23 mouse cellular contexts compared by ENCODE assay signal in genomic region chr13:54191181-54191580, GRCm38 (mm10). TPM values are rescaled to one million over a fixed set of nuclear protein-coding genes. Genes with fewer than 3 reads are reported as not detected.
"Had no signal": no experiment of that assay in that cellular context is flagged by ENCODE, and none has a peak within 500 bp of the region (broad histone marks: within the 10 kb centered on the region; RNA-seq: fewer than 3 reads in every experiment).

No protein-coding gene starts in this region.

- H3K36me3 ChIP-seq: embryonic facial prominence, embryonic 10.5 days; embryonic facial prominence, embryonic 12.5 days; embryonic facial prominence, embryonic 13.5 days; embryonic facial prominence, embryonic 15.5 days; forebrain, embryonic 10.5 days; forebrain, embryonic 12.5 days; forebrain, embryonic 15.5 days had no signal

- H3K9me3 ChIP-seq: embryonic facial prominence, embryonic 10.5 days; embryonic facial prominence, embryonic 12.5 days; embryonic facial prominence, embryonic 13.5 days; embryonic facial prominence, embryonic 15.5 days; forebrain, embryonic 10.5 days; forebrain, embryonic 12.5 days; forebrain, embryonic 13.5 days; forebrain, embryonic 15.5 days had no signal

- H3K27ac ChIP-seq: embryonic facial prominence, embryonic 10.5 days; embryonic facial prominence, embryonic 12.5 days; embryonic facial prominence, embryonic 13.5 days; embryonic facial prominence, embryonic 15.5 days; forebrain, embryonic 10.5 days; forebrain, embryonic 12.5 days; forebrain, embryonic 13.5 days; forebrain, embryonic 15.5 days; gastrocnemius, adult 2 months; heart, adult 2 months had no signal

- DNase-seq: cerebellum, adult 2 months; cerebellum, adult 8-10 months; cerebellum, adult 9-10 months; cerebellum, adult 9-11 months; cerebellum, postnatal 36 days; embryo, embryonic 11 days; gastrocnemius, postnatal 10 days; gastrocnemius, postnatal 14 days; gastrocnemius, postnatal 25 days; gastrocnemius, postnatal 36 days; heart, adult 2 months had no signal

- H3K9ac ChIP-seq: embryonic facial prominence, embryonic 12.5 days; embryonic facial prominence, embryonic 15.5 days had no signal

- ATAC-seq: forebrain, embryonic 13.5 days; forebrain, embryonic 14.5 days had no signal

- H3K4me3 ChIP-seq: erythroblast, embryonic 14.5 days had no signal

RNA-seq across cellular contexts. Expression of gene Hrh2, which starts 0.7 kb away (rescaled TPM):
- total RNA-seq: gastrocnemius, postnatal 14 days; gastrocnemius, postnatal 25 days had no signal
- polyA plus RNA-seq: embryonic facial prominence, embryonic 10.5 days; embryonic facial prominence, embryonic 13.5 days; erythroblast, embryonic 14.5 days; forebrain, embryonic 11.5 days; forebrain, embryonic 12.5 days had no signal
